Mouse (Mus musculus): ENCODE results near the gene Dmrt3. TPM values are rescaled to one million over a fixed set of nuclear protein-coding genes. Genes with fewer than 3 reads are reported as not detected.

Dmrt3 gene
- polyA plus RNA-seq, 1 experiment from 2014 or later, result 1.6 TPM

DNA sequence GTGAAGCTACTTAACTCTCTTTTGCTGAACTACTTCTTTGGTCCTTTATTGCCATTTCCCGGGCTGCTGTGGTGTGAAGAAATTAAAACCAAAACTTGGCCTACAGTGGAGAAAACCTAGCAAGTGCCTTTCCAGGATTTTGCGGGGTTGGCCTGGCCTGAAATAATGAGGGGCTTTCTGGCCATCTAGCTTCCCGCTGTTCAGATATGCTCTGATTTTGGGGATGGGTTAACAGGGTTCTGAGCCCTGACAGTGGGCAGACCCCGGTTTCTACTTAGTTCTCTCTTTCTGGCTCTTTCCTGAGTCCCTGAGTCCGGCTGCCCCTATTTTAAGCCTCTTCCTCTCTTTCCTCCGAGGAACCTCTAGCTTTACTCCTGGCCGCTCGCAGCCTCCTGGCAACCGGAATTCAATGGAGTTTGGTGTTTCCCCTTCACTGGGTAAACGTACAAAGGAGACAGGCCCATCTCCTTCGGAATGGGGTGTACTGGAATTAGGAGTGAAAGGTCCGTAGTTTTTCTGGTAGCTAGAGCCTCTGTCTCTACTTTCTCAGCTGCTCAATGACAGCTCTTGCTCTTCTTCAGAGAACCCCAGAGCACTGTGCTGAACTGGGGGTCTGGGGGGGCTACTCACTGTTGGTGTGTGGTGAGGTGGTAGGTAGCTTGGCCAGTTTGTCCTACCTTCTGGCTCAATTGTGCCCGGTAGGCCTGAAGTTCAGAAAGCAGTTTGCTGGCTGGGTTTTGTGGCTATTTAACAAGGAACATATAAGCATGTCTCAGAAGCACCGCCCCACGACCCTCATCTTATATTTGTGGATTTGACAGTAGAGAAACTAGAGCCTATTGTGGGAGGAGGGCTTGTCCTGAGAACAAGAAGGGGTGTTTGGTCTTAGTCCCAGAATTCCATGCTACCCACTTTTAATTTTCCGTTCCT lies 2.0 kb downstream of the Dmrt3 start:
- no peak overlapping the region for H3K4me2 ChIP-seq (ENCODE audit: low read depth, low read length)
- 5% methylated on average over 16 of the region's 16 CpGs for WGBS

GRCm38 (mm10) chr19:25612806-25613295 lies 2.8 kb downstream of the Dmrt3 start:
- Histone ChIP-seq H3K4me2 (ENCODE audit: low read depth, low read length) (no peak overlapping the region), H3K9me3 (replicated peaks; ENCODE audit: control insufficient read depth, low read length) (no peaks in the 10 kb centered on the region), H3K9ac (replicated peaks; ENCODE audit: low read length) (no peak overlapping the region), H3K4me3 (ENCODE audit: low read depth, low read length) (no peak overlapping the region), H3K27ac (replicated peaks; ENCODE audit: low read depth, low read length) (no peak overlapping the region), H3K36me3 (replicated peaks; ENCODE audit: control insufficient read depth, insufficient read depth, low read depth, low read length) (no peaks in the 10 kb centered on the region), H3K27me3 (ENCODE audit: control insufficient read depth, insufficient read depth, low read length) (peaks cover 62% of the 10 kb centered on the region), H3K4me1 (ENCODE audit: control insufficient read depth, insufficient read depth, low read length) (peaks cover 13% of the 10 kb centered on the region)
- 3% methylated on average over 6 of the region's 6 CpGs for WGBS
- ATAC-seq (replicated peaks; ENCODE audit: insufficient number of reproducible peaks, low FRiP score, low TSS enrichment, low read depth) (no peak), DNase-seq (ENCODE audit: low spot score) (no peak)

More for the DNA sequence above, 2.0 kb downstream of the Dmrt3 start:
- H3K4me3 ChIP-seq (ENCODE audit: low read depth, low read length), result peak overlapping the region; percentile 9; the same call in 1 of the 2 replicates
- peaks cover 13% of the 10 kb centered on the region for H3K4me1 ChIP-seq (ENCODE audit: control insufficient read depth, insufficient read depth, low read length)
- no peak overlapping the region; the same call in 1 of the 2 replicates for H3K9ac ChIP-seq (replicated peaks; ENCODE audit: low read length)
- ATAC-seq (replicated peaks; ENCODE audit: insufficient number of reproducible peaks, low FRiP score, low TSS enrichment, low read depth) (no peak), DNase-seq (ENCODE audit: low spot score) (no peak)
- H3K27me3 ChIP-seq (ENCODE audit: control insufficient read depth, insufficient read depth, low read length), result peaks cover 69% of the 10 kb centered on the region
- H3K27ac ChIP-seq (replicated peaks; ENCODE audit: low read depth, low read length), result no peak overlapping the region
- H3K36me3 ChIP-seq (replicated peaks; ENCODE audit: control insufficient read depth, insufficient read depth, low read depth, low read length), result no peaks in the 10 kb centered on the region
- H3K9me3 ChIP-seq (replicated peaks; ENCODE audit: control insufficient read depth, low read length), result no peaks in the 10 kb centered on the region

DNA sequence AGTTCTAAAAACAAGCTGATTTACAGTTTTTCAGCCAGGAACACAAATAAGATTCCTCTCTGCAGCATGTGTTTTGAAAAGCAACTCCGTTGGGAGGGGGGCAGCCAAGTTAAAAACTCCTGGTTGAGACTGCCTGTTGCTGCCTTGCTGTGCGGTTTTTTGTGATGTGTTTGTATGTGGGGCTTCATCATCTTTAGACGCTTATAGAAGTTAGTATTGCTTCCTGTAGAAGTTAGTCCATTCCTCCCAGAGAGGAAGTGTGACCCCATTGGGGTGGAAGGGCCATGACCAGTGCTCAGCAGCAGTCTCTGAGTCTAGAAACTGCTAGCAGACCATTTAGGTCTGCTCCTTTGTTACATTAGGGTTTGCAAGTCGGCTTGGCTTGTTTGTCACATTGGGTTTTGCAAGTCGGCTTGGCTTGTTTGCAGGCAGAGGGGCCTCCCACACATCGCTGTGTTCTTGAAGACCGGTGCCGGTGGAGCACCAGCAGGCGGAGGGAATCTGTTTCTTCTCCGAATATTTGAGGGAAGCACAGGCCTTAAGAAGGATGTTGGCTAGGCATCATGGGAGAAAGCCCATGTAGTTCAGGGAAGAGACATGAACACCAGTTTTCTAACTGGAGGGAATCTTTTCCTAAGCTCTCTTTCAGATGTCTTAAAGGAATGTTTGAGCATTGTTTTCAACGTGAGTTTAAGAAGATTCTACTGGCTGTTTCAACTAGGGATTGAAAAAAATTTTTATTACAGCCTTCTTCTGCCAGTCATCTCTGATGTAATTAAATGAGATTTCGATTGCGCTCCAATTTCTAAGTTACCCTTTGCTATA lies 3.6 kb downstream of the Dmrt3 start:
- no peak overlapping the region for H3K4me3 ChIP-seq (ENCODE audit: low read depth, low read length)
- peaks cover 13% of the 10 kb centered on the region for H3K4me1 ChIP-seq (ENCODE audit: control insufficient read depth, insufficient read depth, low read length)
- peaks cover 59% of the 10 kb centered on the region for H3K27me3 ChIP-seq (ENCODE audit: control insufficient read depth, insufficient read depth, low read length)
- DNase-seq (ENCODE audit: low spot score) (no peak), ATAC-seq (replicated peaks; ENCODE audit: insufficient number of reproducible peaks, low FRiP score, low TSS enrichment, low read depth) (no peak)
- H3K9me3 ChIP-seq (replicated peaks; ENCODE audit: control insufficient read depth, low read length), result no peaks in the 10 kb centered on the region
- H3K9ac ChIP-seq (replicated peaks; ENCODE audit: low read length), result no peak overlapping the region
- H3K36me3 ChIP-seq (replicated peaks; ENCODE audit: control insufficient read depth, insufficient read depth, low read depth, low read length), result no peaks in the 10 kb centered on the region
- no peak overlapping the region for H3K4me2 ChIP-seq (ENCODE audit: low read depth, low read length)
- 9% methylated on average over 13 of the region's 13 CpGs for WGBS
- no peak overlapping the region for H3K27ac ChIP-seq (replicated peaks; ENCODE audit: low read depth, low read length)

DNA sequence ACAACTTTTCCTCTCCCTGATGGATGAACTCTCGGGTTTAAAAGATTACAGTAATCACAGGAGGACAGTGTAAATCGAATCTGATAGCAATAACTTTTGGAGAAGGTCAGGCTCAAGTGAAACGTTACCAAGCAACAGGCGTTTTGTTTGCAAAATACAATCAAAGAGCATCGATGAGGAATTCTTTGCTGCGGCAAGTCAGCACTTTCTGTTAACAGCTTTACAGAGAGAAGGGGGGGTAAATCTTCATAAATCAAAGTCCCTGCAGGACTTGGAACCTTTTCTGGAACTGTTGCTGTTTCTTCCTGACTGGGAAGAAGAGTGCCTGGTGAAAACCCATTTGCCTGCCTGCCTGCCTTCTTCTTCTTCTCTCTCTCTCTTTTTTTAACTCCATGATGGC lies 5.8 kb downstream of the Dmrt3 start:
- WGBS, result 26% methylated on average over 6 of the region's 6 CpGs

GRCm38 (mm10) chr19:25622291-25623251 lies 12.5 kb downstream of the Dmrt3 start:
- Histone ChIP-seq H3K27me3 (ENCODE audit: control insufficient read depth, insufficient read depth, low read length) (peaks cover 64% of the 10 kb centered on the region), H3K36me3 (replicated peaks; ENCODE audit: control insufficient read depth, insufficient read depth, low read depth, low read length) (no peaks in the 10 kb centered on the region), H3K4me2 (ENCODE audit: low read depth, low read length) (peak overlapping the region; percentile 36), H3K9ac (replicated peaks; ENCODE audit: low read length) (no peak overlapping the region), H3K9me3 (replicated peaks; ENCODE audit: control insufficient read depth, low read length) (no peaks in the 10 kb centered on the region), H3K27ac (replicated peaks; ENCODE audit: low read depth, low read length) (no peak overlapping the region), H3K4me3 (ENCODE audit: low read depth, low read length) (peak overlapping the region; percentile 19; the same call in 1 of the 2 replicates), H3K4me1 (ENCODE audit: control insufficient read depth, insufficient read depth, low read length) (no peaks in the 10 kb centered on the region)
- DNase-seq (ENCODE audit: low spot score) (peak; percentile 79), ATAC-seq (replicated peaks; ENCODE audit: insufficient number of reproducible peaks, low FRiP score, low TSS enrichment, low read depth) (peak; percentile 44; the same call in 1 of the 2 replicates)
- WGBS, result 25% methylated on average over 54 of the region's 54 CpGs

More for the DNA sequence above, 5.8 kb downstream of the Dmrt3 start:
- Histone ChIP-seq H3K27me3 (ENCODE audit: control insufficient read depth, insufficient read depth, low read length) (peaks cover 57% of the 10 kb centered on the region), H3K4me2 (ENCODE audit: low read depth, low read length) (no peak overlapping the region), H3K4me3 (ENCODE audit: low read depth, low read length) (no peak overlapping the region), H3K36me3 (replicated peaks; ENCODE audit: control insufficient read depth, insufficient read depth, low read depth, low read length) (no peaks in the 10 kb centered on the region), H3K27ac (replicated peaks; ENCODE audit: low read depth, low read length) (no peak overlapping the region), H3K9me3 (replicated peaks; ENCODE audit: control insufficient read depth, low read length) (no peaks in the 10 kb centered on the region), H3K9ac (replicated peaks; ENCODE audit: low read length) (no peak overlapping the region), H3K4me1 (ENCODE audit: control insufficient read depth, insufficient read depth, low read length) (peaks cover 5% of the 10 kb centered on the region)
- no peak for DNase-seq (ENCODE audit: low spot score)
- ATAC-seq (replicated peaks; ENCODE audit: insufficient number of reproducible peaks, low FRiP score, low TSS enrichment, low read depth), result no peak

DNA sequence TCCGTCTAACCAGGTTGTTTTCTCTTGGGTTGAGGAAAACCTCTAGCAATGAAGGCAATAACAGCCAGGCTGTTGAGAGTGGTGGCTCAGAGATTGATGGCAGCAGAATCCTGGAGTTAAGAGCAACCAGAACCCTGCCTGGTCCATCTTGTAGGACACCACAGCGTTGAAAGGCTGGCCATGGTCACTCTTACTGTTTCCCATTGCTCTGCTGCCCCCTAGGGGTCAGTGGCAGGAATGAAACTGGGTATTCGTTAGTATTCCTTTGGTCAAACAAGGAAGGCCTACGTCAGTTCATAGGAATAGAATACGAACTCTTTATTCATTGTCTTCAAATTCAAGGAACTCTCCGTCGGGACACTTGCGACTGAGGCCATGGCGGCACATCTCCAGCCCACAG lies 18.4 kb downstream of the Dmrt3 start:
- Histone ChIP-seq H3K9ac (replicated peaks; ENCODE audit: low read length) (no peak overlapping the region), H3K4me1 (ENCODE audit: control insufficient read depth, insufficient read depth, low read length) (no peaks in the 10 kb centered on the region), H3K27me3 (ENCODE audit: control insufficient read depth, insufficient read depth, low read length) (peaks cover 31% of the 10 kb centered on the region), H3K27ac (replicated peaks; ENCODE audit: low read depth, low read length) (no peak overlapping the region), H3K9me3 (replicated peaks; ENCODE audit: control insufficient read depth, low read length) (no peaks in the 10 kb centered on the region), H3K4me2 (ENCODE audit: low read depth, low read length) (no peak overlapping the region), H3K4me3 (ENCODE audit: low read depth, low read length) (no peak overlapping the region), H3K36me3 (replicated peaks; ENCODE audit: control insufficient read depth, insufficient read depth, low read depth, low read length) (no peaks in the 10 kb centered on the region)
- WGBS, result 12% methylated on average over 9 of the region's 9 CpGs
- DNase-seq (ENCODE audit: low spot score) (peak; percentile 84), ATAC-seq (replicated peaks; ENCODE audit: insufficient number of reproducible peaks, low FRiP score, low TSS enrichment, low read depth) (no peak)

GRCm38 (mm10) chr19:25635119-25635518 lies 25.0 kb downstream of the Dmrt3 start:
- DNase-seq (ENCODE audit: low spot score), result no peak

More at GRCm38 (mm10) chr19:25635119-25635518, 25.0 kb downstream of the Dmrt3 start:
- ATAC-seq (replicated peaks; ENCODE audit: insufficient number of reproducible peaks, low FRiP score, low TSS enrichment, low read depth), result no peak
- Histone ChIP-seq H3K27me3 (ENCODE audit: control insufficient read depth, insufficient read depth, low read length) (no peaks in the 10 kb centered on the region; the same call in 1 of the 2 replicates), H3K4me2 (ENCODE audit: low read depth, low read length) (no peak overlapping the region), H3K27ac (replicated peaks; ENCODE audit: low read depth, low read length) (no peak overlapping the region), H3K36me3 (replicated peaks; ENCODE audit: control insufficient read depth, insufficient read depth, low read depth, low read length) (no peaks in the 10 kb centered on the region), H3K4me3 (ENCODE audit: low read depth, low read length) (no peak overlapping the region), H3K9me3 (replicated peaks; ENCODE audit: control insufficient read depth, low read length) (no peaks in the 10 kb centered on the region), H3K4me1 (ENCODE audit: control insufficient read depth, insufficient read depth, low read length) (no peaks in the 10 kb centered on the region), H3K9ac (replicated peaks; ENCODE audit: low read length) (no peak overlapping the region)
- 83% methylated on average over 5 of the region's 5 CpGs for WGBS
